Mouse (Mus musculus) myocyte (in vitro differentiated cells): ENCODE measurements around the gene Sycn.
"Not testable (repeated sequence)": the region's sequence is repeated elsewhere in the genome, so short reads cannot be mapped to it uniquely, and the experiment has no call there.

ENCODE experiments used
- CEBPB ChIP-seq: IDR thresholded peaks from 2 replicates; pipeline ENCODE4 v1.6.1; 2011; ENCODE audit warnings: mild to moderate bottlenecking, moderate library complexity; ENCODE audit not compliant: poor library complexity, insufficient read depth, severe bottlenecking
- E2F4 ChIP-seq: IDR thresholded peaks from one replicate; pipeline ENCODE4 v1.6.1; 2011; ENCODE audit warnings: mild to moderate bottlenecking, control low read depth, moderate library complexity; ENCODE audit not compliant: insufficient read depth
- MYOD1 ChIP-seq, 3 experiments: IDR thresholded peaks; one replicate each; pipeline ENCODE4 v1.6.1; 2011; ENCODE audit warnings: control low read depth in 2 of 3, low read depth in 2 of 3, mild to moderate bottlenecking in 2 of 3, moderate library complexity in 1 of 3; ENCODE audit not compliant: insufficient read length in 2 of 3, control insufficient read depth in 1 of 3
- POLR2A ChIP-seq: IDR thresholded peaks from one replicate; pipeline ENCODE4 v1.6.1; 2011; ENCODE audit warnings: low read depth, mild to moderate bottlenecking, control low read depth, moderate library complexity; ENCODE audit not compliant: insufficient read length
- REST ChIP-seq: IDR thresholded peaks from one replicate; pipeline ENCODE4 v1.6.1; 2011; ENCODE audit warnings: mild to moderate bottlenecking, control low read depth, moderate library complexity; ENCODE audit not compliant: insufficient read depth, insufficient read length
- TCF3 ChIP-seq: IDR thresholded peaks from one replicate; pipeline ENCODE4 v1.6.1; 2011; ENCODE audit warnings: low read depth, control low read depth; ENCODE audit not compliant: insufficient read length
- USF1 ChIP-seq: IDR thresholded peaks from one replicate; pipeline ENCODE4 v1.6.1; 2011; ENCODE audit warnings: low read depth, mild to moderate bottlenecking, control low read depth, moderate library complexity

- not testable (repeated sequence) for TF ChIP-seq USF1; POLR2A; TCF3; REST; CEBPB; MYOD1 (IDR thresholded peaks at IDR 0.05; ENCODE audit: control insufficient read depth in 1 of 3, insufficient read length in 2 of 3, low read depth in 2 of 3); E2F4
Measured at GRCm38 (mm10) chr7:28522536-28522935, 18.1 kb upstream of the Sycn start, which contains the start of gene Ifnl3.
